ENCODE assay signal across 12 mouse cellular contexts in genomic region chr7:79577096-79577874, GRCm38 (mm10). TPM values are rescaled to one million over a fixed set of nuclear protein-coding genes. Genes with fewer than 3 reads are reported as not detected.
A peak's percentile ranks its signal among the peaks of the same experiment; 100 is the strongest.
DNase-seq lines count a peak whose midpoint lies in the region; ATAC-seq lines count a peak whose summit lies in the region.
"Had no signal": no experiment of that assay in that cellular context is flagged by ENCODE, and none has a peak within 500 bp of the region (broad histone marks: within the 10 kb centered on the region; RNA-seq: fewer than 3 reads in every experiment).

No protein-coding gene starts in this region.

- WGBS in forebrain, embryonic 13.5 days, result 3% methylated on average over 12 of the region's 12 CpGs

- no peaks in the 10 kb centered on the region for H3K9me3 ChIP-seq in forebrain, embryonic 13.5 days (replicated peaks)

- H3K27ac ChIP-seq in forebrain, embryonic 13.5 days, result peak overlapping the region; percentile 100
- H3K27ac ChIP-seq: macrophage had no signal

- H3K27me3 ChIP-seq in forebrain, embryonic 13.5 days, result no peaks in the 10 kb centered on the region

- peaks cover 72% of the 10 kb centered on the region for H3K4me1 ChIP-seq in forebrain, embryonic 13.5 days

- H3K4me3 ChIP-seq in forebrain, embryonic 13.5 days, result peak overlapping the region; percentile 19; the same call in 1 of the 2 replicates

- peak overlapping the region; percentile 59 for H3K9ac ChIP-seq in forebrain, embryonic 13.5 days

- H3K4me2 ChIP-seq in forebrain, embryonic 13.5 days, result peak overlapping the region; percentile 55

- DNase-seq in left cerebral cortex, postnatal 14 days (ENCODE audit: low spot score in 2 of 2), result peak; percentile 53 to 85
- DNase-seq in left cerebral cortex, adult 11 months (ENCODE audit: low spot score), result no peak
- DNase-seq in layer of hippocampus, postnatal 14 days (ENCODE audit: low spot score in 2 of 2), result peak; percentile 77 to 91
- peak; percentile 54 for DNase-seq in retina, embryonic 14.5 days (ENCODE audit: low spot score)
- DNase-seq in spleen, adult 12 weeks (ENCODE audit: low spot score), result no peak
- DNase-seq in gastrocnemius, postnatal 4 days (ENCODE audit: low spot score in 2 of 2), result no peak
- no peak for DNase-seq in kidney, adult 11 months

- intact Hi-C loops in left cerebral cortex, postnatal 14 days (cut with DNase I), result no loop called here

- peak; percentile 81 for ATAC-seq in forebrain, embryonic 13.5 days
- ATAC-seq: Patski had no signal

- no peaks in the 10 kb centered on the region for H3K36me3 ChIP-seq in forebrain, embryonic 13.5 days (ENCODE audit: poor library complexity, severe bottlenecking)

RNA-seq across cellular contexts. Expression of gene Rhcg, which starts 40.2 kb away (rescaled TPM):
- total RNA-seq in left cerebral cortex, postnatal 14 days (2021), result 1 to 10 TPM; 1.7 to 3.0 TPM
- 6.2 and 7.5 TPM in 2 replicates for polyA plus RNA-seq in forebrain, embryonic 13.5 days (2015; fragmentation: Nextera tagmentation; extraction: Ambion mirVana)
- 1 to 10 TPM; 1.1 to 2.2 TPM for total RNA-seq in layer of hippocampus, postnatal 14 days (2021)
- total RNA-seq in gastrocnemius, postnatal 4 days (2021), result not detected
- total RNA-seq: common myeloid progenitor, adult 5-6 weeks had no signal
- polyA plus RNA-seq: macrophage; stomach, embryonic 14.5 days had no signal

Comparison
In these comparisons a context has a peak if more than half of its experiments do, and no peak if none do; other contexts are left out.
1. DNase-seq: peak in left cerebral cortex, postnatal 14 days (2 of 2), layer of hippocampus, postnatal 14 days (2 of 2) and retina, embryonic 14.5 days (single experiment); none in left cerebral cortex, adult 11 months (single experiment), spleen, adult 12 weeks (single experiment), gastrocnemius, postnatal 4 days (0 of 2) and kidney, adult 11 months (single experiment).